Mouse (Mus musculus): ENCODE measurements around the gene Colgalt2.

- no peak for TF ChIP-seq POLR2A (IDR thresholded peaks at IDR 0.05; ENCODE audit: control insufficient read depth, extremely low read depth, insufficient read depth, low read length, poor library complexity)
- no peak for TF ChIP-seq CTCF (IDR thresholded peaks at IDR 0.05; ENCODE audit: borderline replicate concordance, control insufficient read depth, extremely low read depth, insufficient read depth, low read length, poor library complexity)
Measured at GRCm38 (mm10) chr1:152496831-152497230, 97.2 kb downstream of the Colgalt2 start.

All from thymus, adult 2 months (tissue).